Mouse (Mus musculus) adrenal gland, adult 18-20 months (tissue): ENCODE measurements at regions not wholly inside any gene's neighbourhood (a gene's known extent, or its start where the extent isn't known, plus 50 kb on each side); places are given as distances from the start of the nearest gene placed in this dataset.

Experiments
- DNase-seq, 2 experiments: peaks; one replicate each; pipeline ENCODE4 v3.0.0; 2021 to 2022; ENCODE audit warnings: low spot score in 2 of 2

GRCm38 (mm10) chr6:39283761-39284415, 77.3 kb upstream of the Kdm7a start:
- DNase-seq: no peak

DNA sequence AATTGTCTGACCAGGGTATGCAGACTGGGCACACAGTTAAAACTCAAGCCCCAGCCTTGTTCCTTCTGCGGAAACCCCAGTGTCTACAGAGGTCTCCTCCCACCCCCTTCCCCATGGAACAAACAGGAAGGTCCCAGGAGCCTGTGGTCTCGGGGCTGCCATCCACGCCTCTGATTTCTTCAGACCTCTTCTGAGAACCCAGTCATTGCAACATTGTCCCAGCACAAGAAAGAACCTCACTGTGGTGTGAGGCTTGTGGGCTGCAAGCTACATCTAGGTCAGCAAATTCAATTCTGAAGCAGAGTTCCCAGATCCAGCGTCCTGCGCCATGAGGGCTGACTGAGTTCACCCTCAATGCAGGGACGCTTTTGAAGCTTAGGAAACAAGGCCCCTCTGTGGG, 71.7 kb upstream of the Kdm7a start:
- DNase-seq: no peak

- DNase-seq: no peak
Observed at GRCm38 (mm10) chr6:39274774-39275502, 68.3 kb upstream of the Kdm7a start.

DNA sequence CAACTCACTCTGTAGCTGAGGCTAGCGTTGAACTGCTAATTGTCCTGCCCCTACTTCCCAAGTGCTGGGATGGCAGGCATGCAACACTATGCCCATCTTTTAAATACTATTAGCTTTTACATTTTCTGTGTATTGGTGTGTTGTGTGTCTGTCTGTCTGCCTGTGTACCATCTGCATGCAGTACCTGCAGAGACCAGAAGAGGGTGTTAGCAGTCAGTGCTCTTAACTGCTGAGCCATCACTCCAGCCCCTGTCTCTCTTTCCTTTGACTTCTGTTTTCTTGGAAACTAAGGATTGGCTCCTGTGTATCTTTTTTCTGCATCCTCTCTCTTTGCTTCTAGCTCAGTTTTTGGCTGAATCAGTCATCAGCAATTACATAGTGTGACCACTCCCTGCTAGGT, 66.8 kb upstream of the Kdm7a start:
- DNase-seq: no peak

DNA sequence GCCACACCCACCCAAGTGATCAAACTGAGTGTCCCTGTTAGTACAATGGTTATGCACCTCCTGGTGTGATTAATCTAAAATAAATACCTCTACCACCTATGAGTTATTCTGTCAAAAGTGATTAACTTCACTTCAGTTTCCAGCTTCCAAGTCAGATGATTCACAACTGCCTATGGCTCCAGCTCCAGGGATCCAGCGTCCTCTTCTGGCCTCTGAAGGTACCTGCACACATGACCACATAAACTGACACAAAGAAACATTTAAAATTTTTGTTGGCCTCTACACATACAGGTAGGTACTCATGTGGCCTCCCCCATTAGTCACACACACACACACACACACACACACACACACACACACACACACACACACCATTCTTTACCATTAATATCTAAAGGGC, 63.9 kb upstream of the Kdm7a start:
- DNase-seq: no peak

GRCm38 (mm10) chr6:39269706-39270105, 63.1 kb upstream of the Kdm7a start:
- no peak for DNase-seq

DNA sequence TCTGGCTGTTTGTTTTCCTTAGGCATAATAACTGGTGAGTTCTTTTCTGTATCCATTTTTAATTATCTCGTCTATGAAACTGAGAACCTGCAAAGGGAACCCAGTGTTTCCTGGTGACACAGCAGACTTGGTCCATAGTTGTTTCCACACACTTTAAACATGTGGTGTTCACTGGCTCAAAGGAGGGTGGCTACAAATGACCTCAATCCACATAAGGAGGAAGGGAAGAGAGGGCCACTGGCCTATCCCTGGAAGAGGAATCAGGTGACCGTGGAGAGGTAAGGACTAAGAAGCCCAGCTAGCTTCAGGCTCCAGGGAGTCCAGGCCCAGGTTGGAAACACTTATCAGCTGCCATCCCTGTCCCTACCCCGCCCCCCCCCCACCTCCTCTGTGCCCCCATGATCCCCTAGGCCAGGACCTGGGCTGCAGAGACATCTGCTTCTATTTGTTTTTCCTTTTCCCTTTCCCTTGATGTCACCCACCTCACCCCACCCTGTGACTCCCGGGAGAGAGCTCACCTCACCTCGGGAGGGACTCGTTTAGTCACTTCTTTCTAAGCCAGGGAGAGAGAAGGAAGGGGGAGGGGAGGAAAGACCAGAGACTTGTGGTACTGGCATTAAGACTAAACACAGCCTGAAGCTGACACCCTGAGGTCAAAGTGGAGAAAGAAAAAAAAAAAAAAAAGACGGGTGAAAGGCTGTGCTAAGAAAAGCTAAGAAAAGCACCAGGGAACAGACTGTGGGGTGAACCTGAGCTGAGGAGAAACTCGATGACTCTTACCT, 62.2 kb upstream of the Kdm7a start:
- DNase-seq: no peak

DNA sequence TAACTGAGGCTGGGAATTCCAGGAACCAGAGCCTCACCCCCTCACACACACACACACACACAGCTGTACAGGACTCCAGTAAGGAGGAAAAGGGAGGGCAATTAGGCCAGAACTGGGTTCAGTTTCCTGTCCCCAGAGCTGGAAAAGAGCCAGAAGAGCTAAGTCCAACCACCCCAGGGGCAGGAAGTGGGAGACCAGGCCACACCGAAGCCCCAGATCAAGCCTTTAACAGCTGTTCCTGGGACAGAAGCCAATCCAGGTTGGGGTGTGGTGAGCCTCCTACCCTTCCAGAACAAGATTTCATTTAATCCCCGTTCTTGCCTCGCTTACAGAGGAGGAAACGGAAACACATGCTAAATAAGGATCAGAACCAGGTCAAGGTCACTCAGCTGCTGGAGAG, 58.1 kb upstream of the Kdm7a start:
- no peak for DNase-seq

GRCm38 (mm10) chr6:39263615-39264014, 57.0 kb upstream of the Kdm7a start:
- DNase-seq: no peak

DNA sequence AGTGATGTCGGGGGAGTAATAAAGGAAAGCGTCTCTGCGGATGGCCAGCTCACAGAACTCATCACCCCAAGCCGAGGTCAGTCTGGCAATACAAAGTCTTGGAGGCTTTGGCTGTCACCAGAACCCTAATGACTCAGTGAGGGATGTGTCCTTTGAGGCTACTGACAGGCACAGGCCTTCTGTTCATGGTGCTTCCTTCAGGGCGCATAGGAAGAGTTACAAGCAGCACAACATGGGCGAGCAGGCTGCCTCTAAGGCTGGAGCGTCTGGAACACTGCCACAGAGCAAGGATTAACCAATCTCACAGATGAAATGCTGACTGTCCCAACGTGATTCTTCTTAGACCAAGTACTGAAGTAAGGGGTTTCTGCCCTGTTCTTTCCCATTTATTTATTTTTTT, 55.4 kb upstream of the Kdm7a start:
- DNase-seq: no peak

GRCm38 (mm10) chr6:39260480-39260879, 53.9 kb upstream of the Kdm7a start:
- no peak for DNase-seq

GRCm38 (mm10) chr6:39259129-39259528, 52.5 kb upstream of the Kdm7a start:
- no peak for DNase-seq

DNA sequence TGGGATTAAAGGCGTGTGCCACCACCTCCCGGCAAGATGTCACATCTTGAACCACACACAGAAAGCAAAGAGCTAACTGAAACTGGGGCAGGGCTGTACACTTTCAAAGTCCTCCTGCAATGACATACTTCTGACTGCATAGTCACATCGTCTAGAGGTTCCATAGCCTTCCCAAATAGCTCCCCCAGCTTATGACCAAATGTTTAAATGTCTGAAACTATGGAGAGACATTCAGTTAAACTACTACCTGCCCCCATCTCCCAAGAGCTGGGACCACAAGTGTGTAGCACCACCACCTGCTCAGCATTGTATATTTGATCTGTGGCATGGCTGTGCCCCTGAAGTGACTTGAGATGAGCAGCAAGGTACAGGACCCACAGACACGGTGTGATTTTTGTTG, 52.1 kb upstream of the Kdm7a start:
- DNase-seq: no peak

DNA sequence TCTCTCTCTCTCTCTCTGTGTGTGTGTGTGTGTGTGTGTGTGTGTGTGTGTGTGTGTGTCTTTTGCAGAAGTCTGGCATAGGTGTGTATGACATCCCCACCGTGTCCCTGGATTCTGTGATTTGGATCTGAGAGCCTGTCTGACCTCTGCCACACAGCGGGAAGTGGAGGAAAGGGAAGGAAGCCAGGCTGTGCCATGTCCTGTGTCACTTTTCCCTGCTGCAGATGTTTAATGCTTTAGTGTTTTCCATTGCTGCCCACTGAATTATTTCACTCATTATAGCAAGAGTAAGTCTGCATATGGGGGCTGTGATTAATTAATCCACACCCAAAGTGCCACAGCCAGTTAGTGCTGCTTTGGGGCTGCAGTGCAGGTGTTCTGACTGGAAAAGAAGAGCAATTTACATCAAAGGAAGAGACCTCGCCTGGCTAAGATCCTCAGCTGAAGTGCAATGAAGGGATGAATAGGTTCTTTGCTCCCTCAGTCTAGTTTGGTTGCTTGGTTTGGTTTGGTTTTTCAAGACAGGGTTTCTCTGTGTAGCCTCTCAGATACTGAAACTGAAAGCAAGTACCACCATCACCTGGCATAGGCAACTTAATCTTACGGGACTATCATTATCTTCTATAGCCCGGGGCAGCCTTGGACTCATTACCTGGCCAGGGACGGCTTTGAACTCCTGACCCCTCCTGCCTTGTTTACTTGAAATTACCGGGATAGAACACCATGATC, 51.2 kb upstream of the Kdm7a start:
- no peak for DNase-seq

- no peak for DNase-seq
Observed at GRCm38 (mm10) chr6:39257111-39257571, 50.6 kb upstream of the Kdm7a start.

GRCm38 (mm10) chr6:39256304-39257103, 49.9 kb upstream of the Kdm7a start:
- peak in 1 of 2 experiments; percentile 45 for DNase-seq
